Mouse (Mus musculus) cerebellum, adult 18-20 months (tissue): ENCODE results near the gene Pnpla5.
A peak's percentile ranks its signal among the peaks of the same experiment; 100 is the strongest.
"Not testable (repeated sequence)": the region's sequence is repeated elsewhere in the genome, so short reads cannot be mapped to it uniquely, and the experiment has no call there.

Experiments used
- DNase-seq, 2 experiments: peaks; one replicate each; pipeline ENCODE4 v3.0.0; 2021

Pnpla5 gene

DNA sequence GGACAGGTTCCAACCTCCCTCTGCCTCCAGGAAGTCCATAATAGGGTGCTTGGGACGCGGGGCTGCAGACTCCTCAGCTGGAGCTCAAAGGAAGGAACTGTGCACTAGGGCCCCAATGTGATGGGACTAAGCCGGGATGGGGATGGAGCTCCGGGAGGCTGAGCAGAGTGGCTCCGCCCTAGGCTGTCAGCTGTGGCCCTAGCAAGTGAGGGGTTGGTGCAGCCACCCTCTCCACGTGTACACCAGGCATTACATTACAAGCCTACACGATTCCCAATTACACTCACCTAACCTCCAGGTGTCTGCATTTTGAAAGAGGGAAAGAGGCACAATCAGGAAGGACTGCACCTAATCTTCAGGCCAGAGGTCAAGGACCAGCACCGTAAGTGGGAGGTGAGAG is at the start of gene Pnpla5:
Gene Pnpla5, minus strand, starts transcription at position 101 of the 400 bp plus-strand sequence.
- no peak for DNase-seq

DNA sequence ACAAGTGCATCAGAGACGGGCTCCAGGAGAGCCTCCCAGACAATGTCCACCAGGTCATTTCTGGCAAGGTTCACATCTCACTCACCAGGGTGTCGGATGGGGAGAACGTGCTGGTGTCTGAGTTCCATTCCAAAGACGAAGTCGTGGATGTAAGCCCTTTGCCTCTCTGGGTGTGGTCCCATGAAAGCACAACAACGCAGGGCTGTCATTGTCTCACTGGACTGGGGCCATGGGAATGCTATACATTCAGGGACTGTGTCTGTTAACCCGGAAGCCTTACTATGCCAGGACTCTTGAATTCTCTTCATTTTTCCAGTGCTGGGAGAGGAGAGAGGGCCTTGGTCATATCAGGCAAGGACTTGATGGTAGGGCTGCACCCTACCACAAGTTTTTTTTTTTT is 48.2 kb upstream of the Pnpla5 start:
- DNase-seq = no peak

DNA sequence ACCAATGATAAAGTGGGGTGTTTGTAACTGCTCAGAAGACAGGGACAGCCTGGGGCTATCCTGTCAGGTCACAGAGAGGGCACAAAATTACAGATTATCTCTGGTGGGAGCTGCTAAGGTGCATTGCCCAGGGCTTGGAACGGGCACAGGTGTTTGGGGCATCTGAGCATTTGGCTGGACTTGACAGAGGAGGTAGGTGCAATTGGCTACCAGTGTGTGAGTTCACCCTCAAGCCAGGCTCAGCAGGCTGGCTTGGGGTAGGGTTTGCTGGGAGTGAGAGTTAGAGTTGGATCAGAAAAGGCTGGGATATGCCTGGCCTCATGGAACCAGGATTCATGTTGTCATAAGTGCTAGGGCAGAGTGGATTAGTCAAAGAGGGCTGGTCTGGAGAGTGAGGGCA is 46.5 kb upstream of the Pnpla5 start:
- no peak for DNase-seq

DNA sequence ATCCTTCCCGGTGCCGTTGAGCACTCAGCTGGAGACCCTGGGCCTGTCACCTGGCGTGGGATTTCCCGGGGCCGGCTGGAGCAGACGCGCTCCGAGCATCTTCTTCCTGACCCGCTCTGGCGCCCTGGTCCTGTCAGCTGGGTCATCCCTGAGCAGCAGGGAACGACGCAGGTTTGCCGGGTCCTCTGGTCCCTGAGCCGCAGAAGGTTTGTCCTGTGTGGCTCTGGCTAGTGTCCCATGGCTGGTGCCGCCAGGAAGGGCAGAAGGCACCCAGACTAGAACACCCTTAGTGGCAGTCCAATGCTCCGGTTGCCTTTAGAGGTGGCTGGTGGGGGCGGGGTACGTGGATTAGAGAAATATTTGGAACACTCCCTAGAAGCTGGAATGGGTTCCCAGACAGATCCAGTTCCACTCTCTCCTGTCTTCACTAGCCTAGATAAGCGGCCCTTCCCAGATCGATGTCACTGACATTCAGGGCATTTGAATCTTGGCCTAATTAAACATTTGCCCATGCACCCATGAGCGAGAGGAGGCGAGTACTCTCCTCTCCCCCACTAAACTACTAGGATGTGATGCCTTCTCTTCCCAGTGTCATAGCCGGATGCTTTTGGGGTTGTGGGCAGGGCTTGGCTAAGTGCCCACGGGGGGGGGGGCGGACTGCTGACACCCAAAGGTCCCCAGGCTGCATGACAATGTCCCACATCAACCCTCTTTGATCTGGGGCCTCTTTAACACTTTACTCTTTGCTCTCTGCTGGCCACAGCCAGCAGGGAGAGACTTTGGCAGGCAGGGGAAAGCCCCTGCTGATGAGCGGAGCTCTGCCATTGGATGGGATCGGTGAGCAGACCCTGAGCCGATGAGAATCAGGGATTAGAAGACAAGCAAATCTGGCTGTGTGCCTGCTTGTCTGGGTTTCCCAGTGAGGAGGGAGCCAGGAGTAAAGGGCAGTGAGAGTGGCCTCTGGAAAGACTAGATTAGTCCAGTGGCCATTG is 45.5 kb upstream of the Pnpla5 start:
- peak; percentile 70 to 71 for DNase-seq

DNA sequence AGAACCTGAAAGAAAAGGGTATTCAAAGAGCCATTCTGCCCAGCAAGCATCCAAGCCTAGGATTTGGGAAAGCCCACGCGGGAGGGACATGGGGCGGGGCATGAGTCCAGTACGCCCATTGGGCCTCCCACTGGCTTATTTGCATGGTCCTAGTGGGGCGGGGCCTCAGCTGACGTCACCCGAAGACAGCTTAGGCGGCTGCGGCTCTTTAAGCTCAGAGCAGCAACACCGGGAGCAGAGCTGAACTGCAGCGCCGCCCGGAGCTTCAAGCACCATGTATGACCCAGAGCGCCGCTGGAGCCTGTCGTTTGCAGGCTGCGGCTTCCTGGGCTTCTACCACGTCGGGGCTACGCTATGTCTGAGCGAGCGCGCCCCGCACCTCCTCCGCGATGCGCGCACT is 44.6 kb upstream of the Pnpla5 start, which contains the start of gene Pnpla3:
Gene Pnpla3, plus strand, starts transcription at position 238 of the 400 bp plus-strand sequence.
- DNase-seq = peak; percentile 98 to 99

DNA sequence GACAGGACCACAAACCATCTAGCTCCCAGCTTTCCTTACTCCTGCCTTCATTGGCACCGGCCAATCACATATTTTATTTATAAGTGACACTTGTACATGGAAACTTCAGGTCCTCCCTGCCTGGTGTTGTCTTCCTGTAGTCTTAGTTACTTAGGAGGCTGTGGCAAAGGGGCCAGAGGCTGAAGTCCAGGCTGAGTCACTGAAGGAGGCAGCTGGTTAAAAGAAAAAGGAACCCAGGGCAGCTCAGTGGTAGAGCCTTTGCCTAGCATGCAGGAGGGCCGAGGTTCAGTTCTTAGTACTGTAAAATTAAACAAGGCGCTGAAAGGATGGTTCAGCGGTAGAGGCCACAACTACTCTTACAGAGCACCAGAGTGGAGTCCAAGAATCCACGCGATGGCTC is 43.8 kb upstream of the Pnpla5 start:
- no peak for DNase-seq

DNA sequence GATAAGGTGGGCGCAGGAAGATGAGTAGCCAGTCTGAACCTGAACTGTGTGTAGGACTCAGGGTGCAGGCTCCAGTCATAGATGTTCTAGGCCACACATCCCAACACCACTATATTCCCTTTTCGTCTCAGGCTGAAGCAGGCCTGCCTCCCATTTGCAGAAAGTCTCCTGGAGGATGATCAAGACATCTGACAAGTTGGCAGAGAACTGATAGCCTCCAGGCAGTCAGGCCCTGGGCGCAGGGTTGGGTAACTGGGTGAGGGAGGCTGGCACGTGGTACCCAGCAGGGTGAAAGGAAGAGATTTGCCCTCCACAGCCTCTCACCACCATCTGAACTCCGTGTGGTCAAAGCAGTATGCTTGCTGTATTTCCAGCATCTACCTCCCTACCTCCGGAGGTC is 38.9 kb upstream of the Pnpla5 start:
- no peak for DNase-seq

DNA sequence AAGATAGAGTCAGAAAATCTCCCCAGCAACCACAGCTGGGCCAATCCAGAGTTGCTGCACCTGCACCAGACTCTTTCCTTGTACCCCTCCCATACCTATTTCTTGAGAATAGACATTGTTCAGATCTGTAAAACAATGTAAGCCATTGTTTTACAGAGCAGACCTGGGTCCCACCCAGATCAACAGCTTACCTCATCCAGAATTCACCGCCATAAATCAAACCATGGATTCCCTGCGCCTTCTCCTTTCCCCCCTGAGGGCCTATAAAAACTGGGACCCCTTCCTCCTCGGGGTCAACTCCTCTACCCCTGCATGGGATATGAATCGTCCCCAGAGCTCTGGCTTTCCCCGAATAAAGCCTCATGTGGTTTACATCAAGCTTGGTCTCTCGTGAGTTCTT is 34.6 kb upstream of the Pnpla5 start:
- DNase-seq = not testable (repeated sequence)

DNA sequence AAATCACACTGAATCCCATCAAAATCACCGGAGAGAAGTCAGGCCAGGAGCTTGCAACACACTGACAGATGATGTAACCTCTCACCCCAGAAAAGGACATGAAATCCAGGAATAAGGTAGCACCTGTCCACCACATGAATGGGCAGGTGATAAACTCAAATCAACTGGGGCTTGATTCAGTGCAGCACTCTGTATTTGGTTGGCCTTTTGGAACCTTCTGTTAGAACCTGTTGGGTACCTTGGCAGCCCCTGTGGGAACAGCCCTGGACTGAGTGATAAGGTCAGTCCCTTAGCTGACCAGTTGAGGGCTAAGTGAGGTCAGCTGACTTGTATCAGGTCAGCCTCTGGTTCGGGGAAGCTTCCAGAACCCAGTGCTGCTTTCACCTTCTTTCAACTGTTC is 33.2 kb upstream of the Pnpla5 start:
- DNase-seq = no peak

DNA sequence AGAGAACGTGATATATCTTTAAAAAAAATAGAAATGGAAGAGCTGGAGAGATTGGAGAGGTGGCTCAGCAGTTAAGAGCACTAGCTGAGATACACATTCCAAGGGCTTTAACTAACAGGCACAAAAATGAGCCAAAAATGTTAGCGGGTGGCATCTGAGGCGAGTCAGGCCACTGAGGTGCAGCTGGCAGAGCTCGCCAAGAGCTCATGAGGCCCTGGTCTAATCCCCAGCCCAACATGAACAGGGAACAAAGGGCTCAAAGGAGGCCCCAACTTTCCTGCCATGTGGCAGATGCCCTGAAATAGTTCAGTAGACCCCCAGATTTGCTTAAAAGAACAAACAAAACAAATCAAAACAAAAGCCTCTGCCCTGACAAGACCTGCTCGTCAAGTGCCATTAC is 18.0 kb upstream of the Pnpla5 start:
- DNase-seq = no peak

DNA sequence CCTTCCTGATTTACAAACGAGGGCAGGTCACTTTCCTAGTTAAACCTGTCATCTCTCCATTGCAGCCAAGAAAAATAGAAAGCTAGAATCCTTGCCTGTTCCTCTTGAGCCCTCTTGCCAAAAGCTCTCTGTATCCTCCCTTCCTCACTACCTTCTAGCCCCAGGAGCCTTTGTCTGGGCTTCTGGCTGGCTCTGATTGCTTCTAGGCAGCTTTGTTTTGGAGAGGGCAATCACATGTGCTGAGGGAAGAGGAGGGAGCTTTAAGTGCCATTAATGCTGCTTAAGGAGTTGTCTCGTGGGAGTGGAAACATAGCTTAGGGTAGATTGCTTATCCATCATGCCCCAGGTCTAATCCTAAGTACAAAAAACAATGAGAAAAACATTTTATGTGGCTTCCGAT is 17.1 kb upstream of the Pnpla5 start:
- no peak for DNase-seq

DNA sequence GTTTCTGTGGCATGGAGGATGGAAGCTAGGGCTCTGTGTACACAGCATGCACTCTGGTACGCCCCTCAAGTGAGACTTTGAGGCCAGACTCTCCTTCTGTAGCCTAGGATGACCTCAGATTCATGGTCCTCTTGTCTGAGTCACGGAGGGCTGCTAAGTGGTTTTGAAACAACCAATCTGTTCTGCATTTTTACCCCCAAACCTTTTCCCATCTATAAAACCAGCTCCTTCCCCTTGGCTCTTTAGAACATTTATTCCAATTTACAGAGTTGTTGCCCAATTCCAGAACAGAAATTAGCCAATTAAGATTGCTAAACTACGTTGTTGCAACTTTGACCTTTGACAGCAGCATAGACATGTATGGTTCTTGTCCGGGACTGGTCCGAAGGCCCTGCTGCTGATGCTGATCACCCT is 16.6 kb upstream of the Pnpla5 start:
- no peak for DNase-seq

DNA sequence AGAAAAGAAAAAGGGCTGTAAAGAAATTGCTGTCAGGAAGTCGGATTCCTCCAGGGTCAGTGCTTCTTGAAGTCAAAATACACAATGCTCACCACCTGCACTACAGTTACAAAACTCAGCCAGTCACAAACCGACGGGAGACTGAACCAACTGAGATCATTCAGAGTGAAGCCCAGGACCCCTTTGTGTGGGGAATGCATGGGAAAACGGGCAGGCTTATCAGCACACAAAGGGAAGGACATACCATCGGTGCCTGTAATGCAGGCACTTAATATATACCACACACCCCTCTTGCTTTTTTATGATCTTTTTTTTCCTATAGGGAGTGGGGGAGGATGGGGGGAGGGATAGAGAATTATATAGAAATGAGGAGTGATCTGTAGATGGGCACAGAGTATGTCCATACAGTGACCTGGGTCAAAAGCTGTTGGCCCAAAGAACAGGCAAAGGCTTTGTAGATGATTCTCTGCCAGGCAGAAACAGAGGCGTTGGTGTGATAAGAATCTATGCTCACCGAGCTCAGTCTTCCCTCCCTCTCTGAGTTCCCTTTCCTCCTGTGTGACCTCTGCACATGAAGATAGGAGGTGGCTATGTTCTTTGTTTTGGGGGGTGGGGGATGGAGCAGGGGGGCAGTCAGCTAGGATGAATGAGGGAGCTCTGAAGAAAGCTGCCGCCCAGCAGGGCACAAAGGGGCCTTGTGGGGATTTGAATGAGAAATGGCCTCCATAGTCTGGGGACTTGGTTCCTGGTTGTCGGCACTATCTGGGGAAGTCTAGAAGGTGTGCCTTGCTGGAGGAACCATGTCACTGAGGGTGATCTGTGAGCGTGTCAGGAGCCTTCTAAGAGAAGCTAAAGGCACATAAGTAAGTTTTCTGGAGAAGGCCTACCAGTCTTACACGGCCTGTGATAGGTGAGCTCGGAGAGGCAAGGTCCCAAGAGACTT is 13.8 kb upstream of the Pnpla5 start:
- DNase-seq = no peak

DNA sequence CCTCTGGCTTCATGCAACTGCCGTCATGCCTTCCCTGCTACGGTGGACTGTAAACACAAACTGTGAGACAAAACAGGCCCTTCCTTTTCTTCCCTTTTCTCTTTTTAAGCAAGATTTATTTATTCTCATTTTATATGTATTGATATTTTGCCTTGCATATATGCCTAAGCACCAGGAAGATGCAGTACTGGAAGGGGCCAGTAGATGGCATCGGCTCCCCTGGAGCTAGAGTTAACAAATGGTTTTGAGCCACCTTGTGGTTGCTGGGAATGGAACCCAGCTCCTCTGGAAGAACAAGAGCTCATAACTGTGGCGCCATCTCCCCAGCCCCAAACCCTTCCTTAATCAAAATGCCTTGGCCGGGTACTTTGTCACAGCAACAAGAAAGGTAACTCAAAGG is 12.5 kb upstream of the Pnpla5 start:
- no peak for DNase-seq

DNA sequence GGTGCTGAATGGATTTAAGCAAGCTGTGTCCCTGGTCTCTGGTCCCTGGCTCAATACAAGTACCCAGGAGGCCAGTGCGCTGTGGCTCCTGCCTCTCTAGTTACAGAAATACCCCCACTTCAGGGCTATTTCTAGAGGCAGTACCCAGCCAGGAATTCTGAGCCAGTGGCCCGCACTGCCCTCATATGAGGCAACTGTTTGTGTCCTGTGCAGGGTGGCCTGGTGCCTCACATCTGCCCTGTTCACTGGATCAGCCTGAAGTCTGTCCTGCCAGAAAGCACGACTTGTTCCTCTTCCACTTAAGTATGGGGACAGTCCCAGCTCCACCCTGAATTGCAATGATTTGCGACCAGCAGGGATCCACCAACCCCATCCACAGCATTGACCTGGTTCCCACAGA is 10.5 kb upstream of the Pnpla5 start:
- no peak for DNase-seq

DNA sequence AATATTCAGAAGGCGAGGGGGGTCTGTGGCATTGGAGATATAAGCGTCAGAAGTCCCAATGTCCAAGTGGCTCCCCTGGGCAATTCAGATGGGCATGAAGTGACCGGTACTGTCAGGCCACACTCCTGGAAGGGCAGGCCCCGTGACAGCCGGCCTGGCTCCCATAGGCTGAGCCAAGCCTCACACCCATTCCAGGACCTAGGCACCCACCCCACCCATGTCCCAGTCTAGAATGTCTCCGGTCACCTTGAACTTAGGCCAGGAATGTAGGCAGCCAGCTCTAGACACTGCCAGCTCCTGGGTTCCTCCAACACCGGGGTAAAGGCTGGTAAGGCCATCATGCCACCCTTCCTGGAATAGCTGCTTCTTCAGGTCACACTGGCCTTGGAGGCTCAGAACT is 9.0 kb upstream of the Pnpla5 start:
- DNase-seq = peak; percentile 29 to 46

DNA sequence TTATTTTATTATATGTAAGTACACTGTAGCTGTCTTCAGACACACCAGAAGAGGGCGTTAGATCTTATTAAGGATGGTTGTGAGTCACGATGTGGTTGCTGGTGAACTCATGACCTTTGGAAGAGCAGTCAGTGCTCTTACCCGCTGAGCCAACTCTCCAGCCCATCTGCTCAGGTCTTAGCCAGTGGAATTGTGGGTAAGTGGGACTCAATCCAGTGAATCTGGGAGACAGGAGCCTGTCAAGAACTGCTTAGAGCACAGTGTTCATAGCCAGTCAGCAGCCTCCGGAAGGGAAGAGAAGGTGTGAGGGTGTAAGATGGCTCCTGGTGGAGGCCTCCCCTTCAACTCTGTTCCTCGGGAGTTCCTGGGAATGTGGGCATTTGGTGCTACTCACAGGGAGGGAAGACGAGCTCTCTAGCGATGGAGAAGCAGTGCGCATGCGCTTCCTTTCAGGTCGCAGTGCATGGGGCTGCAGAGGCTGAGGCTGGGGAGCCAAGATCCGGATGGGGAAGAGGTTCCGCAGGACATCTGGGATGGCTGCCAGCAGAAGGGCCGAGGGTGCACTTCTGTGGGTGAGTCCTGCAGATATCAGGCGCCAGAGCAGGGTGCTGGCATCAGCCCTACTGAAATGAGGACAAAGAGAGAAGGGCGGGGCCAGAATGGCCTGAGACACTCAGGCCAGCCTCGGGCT is 8.3 kb upstream of the Pnpla5 start:
- peak; percentile 66 to 77 for DNase-seq

DNA sequence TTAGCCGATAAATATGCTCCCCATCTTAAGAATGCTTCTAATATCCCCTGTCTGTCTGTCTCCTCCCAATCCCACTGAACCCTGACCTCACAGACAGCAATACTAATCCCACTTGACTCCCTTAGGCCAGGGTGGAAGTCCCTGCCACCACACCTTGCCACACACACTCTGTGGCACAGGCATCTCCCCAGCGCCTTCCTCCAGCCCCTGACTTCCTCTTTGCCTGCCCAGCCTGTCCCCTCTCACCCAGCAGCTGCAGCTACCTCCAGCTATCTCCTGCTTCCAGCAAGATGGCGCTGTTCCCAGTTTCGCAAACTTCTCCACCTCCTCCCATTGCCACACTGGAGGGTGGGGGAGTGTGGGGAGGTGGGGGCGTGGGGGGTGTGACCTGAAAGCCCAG is 3.9 kb upstream of the Pnpla5 start:
- no peak for DNase-seq

DNA sequence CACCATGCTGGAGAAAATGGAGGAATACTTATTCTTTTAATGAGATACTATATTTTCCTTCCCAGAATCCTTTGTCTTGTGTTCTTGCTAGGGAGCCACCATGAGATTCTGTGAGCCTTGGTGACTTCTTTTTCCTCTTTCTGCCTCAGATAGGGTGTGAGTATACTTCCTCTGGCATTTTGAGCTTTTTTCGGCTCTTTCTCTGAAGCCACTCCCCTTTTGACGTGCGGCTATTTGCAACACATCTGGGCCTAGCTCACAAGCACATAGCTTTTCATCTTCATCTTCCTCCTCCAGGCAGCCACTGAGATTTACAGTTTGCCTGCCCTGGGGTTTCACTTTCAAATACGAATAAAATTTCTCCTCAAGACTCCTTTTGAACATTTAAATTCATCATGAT is 3.5 kb upstream of the Pnpla5 start:
- no peak for DNase-seq

DNA sequence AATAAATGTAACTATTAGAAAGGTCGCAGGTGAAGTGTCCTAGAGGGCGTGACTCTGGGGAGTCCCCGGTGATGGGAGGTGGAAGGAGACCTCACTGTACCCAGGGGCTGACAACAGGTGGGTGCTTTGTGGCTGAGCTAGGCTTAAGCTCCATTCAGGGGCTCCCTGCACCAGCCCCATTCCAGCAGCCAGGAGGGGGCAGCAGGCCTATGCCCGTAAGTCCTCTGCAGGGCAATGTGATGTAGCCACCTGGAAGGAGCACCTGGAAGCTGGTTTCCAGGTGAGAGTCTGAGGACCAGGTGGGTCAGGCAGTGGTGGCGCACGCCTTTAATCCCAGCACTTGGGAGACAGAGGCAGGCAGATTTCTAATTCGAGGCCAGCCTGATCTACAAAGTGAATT is 1.1 kb upstream of the Pnpla5 start:
- no peak for DNase-seq

DNA sequence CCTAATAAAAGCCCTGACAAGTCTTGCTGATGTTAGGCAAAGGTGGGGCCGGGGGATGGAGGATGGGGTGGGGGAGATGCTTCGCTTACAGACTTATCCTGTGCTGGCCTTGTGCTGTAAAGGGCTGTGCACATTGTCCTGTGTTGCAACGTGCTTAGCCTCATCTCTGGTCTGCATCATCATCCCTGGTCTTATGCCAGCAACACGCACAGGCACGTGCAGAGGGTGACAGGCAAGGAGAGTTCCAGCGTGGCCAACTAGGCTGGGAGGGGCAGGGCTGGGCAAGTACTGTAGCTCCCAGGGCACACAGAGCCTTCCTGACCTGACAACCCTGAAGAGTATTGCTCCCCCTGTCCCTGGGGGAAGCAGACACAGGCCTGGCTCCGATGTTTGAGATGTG is 1.9 kb downstream of the Pnpla5 start:
- no peak for DNase-seq

DNA sequence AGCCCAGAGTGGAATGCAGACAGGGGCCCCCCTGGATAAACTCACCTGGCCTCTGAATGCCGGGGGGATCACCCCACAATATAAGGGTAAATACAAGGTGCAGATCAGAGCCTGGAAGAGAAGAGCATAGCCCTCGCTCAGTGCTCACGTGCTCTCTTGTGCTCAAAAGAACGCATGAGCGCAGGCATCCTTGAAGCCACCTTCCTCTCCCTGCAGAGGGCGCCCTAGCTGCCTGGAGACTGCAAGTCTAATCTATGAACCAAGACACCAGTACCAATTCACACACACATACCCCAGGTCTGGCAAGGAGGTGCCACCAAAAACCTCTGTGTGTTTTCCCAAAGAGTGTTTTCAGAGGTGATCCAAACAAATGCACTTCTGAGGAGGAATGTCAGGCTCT is 2.4 kb downstream of the Pnpla5 start:
- peak; percentile 41 to 49 for DNase-seq

DNA sequence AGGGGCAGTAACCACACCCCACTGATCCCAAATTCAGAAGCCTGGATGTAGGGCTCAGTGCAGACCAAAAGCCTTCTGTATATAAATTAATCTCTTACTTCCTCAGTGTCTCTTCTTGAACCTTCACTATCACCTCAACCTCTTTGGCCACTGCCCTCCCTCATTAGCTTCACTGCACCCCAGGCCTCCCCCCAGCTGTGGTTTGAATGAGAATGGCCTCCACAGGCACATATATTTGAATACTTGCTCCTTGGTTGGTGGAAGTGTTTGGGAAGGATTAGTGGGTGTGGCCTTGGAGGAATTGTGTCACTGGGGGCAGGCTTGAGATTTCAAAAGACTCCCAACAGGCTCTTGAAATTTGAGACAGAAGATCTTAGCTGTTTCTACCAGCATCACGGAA is 6.5 kb downstream of the Pnpla5 start:
- DNase-seq = no peak
